Mouse (Mus musculus) thymus, postnatal 4 days (tissue): Measurements from ENCODE around the gene Pfpl.
A peak's percentile ranks its signal among the peaks of the same experiment; 100 is the strongest.

Experiments used
- DNase-seq: peaks from one replicate; pipeline ENCODE4 v3.0.0; 2021

The Pfpl gene

DNA sequence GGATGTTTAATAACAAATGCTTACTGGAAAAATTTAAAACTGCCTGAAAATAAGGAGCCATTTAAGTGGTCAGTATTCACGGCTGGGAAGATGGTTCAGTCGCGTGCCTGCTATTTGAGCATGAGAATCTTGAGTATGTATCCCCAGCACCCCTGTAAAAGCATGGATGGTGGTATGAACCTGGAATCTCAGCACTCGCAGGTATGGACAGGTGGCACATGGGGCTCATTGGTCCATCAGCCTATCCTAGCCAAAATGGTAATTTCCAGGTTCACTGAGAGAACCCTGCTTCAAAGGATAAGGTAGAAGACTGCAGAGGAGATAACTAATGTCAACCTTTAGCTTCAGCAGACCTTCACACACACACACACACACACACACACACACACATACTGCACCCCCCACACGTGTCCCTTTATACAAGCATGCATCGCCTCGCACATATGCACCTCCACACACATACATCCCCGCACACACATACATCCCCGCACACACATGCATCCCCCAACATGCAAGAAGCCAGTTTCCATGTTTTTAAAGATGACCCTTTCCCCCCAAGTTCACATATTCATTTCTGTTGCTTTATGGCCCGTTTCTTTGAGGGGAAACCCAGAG is 37.9 kb downstream of the Pfpl start:
- DNase-seq: no peak

DNA sequence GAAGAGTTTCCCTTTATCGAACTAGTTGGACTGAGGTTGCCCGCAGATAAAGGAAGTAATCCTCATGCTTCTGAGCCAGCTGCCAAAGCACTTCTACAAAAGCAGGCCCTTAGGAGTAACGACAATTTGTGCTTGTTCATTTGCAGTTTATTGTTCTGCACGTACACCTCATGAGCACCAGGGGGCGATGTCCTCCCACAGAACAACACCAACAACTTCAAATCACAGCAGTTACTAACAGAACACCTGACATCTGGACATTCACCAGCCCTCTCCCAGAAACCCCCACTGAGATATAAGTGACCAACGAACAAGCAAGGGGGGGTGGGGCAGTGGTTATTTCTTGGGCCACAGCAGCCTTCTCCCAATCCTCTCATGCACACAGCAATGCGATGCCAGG is 38.5 kb downstream of the Pfpl start:
- peak; percentile 69 for DNase-seq

DNA sequence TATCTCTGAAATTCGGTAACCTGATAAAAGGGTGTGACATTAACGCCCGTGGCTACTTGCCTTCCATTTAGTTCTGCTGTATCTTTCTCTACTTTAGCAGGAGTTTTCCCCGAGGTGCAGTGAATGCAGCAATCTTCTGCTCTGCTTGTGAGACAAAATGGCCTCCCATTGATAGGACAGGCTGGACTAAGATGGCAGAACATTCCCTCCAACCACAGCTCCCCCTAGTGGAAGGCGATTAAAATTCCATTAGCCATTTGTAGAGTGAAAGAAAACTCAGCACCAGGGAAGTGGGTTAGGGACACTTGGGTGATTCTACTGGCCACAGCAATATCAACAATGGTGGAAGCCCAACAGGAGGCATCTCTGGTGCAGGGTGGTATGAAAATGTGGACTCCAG is 39.7 kb downstream of the Pfpl start:
- peak; percentile 56 for DNase-seq

DNA sequence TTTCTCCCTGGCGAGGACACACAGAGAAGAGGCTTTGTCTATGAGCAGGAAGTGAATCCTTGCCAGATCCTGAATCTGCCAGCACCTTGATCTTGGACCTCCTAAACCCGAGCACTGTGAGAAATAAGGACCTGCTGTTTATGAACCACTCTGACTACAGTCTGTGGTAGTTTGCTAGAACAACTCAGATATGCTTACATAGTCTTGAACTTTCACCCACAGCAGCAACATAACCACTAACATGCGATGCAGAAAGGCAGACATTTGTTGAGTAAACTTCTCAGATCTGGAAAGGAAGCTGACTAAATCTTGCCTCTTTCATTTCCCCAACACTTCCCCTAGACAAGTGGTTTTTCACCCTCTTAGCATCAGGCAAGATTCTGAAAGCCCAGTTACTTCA is 44.2 kb downstream of the Pfpl start:
- DNase-seq: no peak

DNA sequence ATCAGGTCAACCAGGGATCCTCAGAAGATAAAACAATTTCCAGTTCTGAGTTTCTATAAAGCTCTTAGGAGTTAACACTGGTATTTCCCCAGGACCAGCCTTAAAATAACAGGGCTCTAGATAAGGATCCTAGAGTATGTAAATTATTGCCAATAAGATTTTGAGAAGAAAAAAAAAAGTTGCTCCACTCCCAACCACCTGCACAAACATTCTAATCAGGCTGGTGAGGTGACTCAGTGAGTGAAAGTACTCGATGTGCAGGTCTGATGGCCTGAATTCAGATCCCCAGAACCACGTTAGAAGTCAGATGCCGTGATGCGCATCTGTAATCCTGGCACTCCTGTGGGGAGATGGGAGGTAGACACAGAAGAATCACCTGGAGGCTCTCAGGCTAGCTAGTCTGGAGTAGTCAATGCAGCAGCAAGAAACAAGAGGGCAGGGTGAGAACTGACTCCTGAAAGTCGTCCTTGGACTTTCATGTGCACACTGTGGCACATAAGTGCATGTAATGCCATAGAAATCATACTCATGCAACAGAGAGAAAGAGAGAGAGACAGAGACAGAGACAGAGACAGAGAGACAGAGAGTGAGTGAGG is 44.8 kb downstream of the Pfpl start:
- no peak for DNase-seq

DNA sequence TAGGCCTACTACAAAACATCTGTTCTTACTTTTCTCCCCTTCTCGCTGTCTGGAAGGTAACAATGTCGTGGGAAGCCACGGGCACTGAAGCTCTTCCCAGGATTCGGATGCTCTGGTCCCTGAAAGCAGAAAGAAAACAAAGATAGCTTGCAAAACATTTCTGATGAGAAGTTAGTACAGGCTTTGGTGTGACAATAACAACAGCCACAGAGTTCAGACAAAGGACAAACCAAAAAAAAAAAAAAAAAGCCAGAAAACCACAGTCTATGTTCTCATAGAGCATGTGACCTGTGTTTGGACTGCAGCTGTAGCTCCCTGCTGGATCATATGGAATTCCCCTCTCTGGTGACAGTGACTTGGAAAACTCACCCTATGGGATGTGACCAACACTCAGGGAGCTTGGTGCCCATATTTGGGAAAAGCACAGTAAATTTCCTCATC is 45.5 kb downstream of the Pfpl start:
- no peak for DNase-seq

DNA sequence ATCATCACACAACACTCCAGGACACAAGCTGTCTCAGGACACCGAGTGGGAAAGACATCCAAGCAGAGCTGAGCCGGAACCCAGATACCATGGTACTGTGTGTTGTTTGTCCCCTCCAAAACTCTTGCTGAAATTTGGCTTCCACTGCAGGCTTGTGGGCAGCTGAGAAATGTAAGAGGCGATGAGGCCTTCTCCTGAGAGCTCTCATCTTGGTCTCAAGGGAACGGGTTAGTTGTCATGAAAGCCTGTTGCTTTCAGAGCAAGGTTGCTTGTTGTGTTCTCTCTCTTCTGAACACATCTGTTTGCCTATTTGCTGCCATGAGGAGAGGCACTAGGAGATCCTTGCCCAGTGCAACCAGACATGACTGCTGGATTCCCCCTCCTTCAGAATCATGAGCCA is 46.2 kb downstream of the Pfpl start:
- DNase-seq: no peak

DNA sequence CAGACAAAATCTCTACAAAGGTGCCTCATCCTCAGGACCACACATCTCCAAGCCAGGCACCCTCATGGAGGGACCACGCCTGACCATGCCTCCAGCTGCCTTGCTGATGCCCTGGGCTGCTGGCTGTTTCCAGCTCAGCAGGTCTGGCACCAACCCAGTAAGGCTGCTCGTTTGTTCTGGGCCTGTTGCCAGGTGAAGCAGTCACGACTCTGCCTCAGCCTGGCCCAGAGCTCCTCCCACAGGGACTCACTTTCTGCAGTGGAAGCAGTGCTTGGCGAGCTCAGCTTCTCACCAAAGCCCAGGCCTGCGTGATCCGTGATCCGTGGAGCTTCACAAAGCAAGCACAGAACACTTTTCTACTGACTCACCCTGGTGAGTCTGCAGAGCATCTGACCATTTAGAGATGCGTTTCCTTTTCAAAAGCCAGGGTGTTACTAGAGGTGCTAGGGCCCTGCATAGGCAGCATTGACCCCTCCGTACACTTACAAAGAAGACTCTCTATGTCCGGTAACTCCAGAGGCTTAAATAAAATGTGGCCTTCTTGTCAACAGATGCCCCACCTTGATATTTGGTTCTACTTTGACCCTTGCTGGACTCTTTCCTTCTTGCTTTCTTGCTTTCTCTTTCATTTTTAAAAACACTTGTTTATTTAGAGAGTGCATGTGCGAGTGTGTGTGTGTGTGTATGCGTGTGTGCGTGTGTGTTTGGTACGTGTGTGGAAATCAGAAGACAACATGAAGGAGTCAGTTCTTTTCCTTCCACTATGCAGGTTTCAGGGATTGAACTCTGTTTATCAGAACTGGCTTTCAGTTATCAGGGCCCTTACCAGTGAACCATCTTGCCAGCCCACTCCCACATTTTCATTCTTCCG is 47.9 kb downstream of the Pfpl start:
- DNase-seq: peak; percentile 28

DNA sequence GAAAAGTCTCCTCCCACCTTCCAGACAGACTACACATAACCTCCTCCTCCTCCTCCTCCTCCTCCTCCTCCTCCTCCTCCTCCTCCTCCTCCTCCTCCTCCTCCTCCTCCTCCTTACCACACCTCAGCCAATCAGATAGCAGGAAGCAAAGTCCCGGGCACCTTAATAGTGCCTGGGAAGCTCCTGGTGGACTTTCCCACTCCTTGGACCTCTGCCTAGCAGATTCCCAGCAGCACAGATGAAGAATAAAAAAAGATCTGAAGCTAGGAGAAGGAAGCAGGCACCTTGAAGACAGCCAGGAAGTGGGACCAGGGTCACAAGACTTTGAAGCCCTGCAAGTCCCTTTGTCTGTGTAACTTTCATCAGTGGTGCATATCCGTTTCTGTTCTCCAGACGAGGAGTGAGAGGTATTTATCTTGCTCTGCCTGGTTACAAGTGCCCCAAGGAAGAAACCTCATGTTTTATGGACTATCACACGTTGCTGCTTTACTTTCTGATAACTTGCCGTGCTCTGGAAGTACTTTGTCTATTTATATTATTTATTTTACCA is 49.1 kb downstream of the Pfpl start:
- DNase-seq: peak; percentile 33

DNA sequence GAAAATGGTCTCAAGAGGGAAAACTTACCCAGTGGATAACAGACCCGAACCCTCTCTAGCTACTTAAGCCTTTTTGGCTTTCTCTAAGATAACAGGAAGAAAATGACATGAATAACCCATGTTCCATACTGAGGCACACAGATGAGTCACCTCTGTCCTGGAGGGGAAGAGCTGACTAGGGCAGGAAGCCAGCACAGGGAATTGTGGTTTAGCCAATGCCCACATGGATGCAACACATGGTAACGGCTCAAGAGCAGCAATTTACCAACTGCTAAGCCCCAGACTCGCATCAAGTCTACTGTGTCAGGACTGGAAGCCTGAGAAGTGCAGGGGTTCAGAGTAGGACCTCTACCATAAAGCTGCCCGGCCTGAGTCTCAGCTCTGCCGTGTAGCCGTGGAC is 50.7 kb downstream of the Pfpl start:
- DNase-seq: no peak
